Mouse (Mus musculus): ENCODE results near the gene Cfap54. TPM values are rescaled to one million over a fixed set of nuclear protein-coding genes. Genes with fewer than 3 reads are reported as not detected.

The Cfap54 gene
- polyA plus RNA-seq (2015; fragmentation: Nextera tagmentation; extraction: Ambion mirVana), result 0.52 and 0.80 TPM in 2 replicates

DNA sequence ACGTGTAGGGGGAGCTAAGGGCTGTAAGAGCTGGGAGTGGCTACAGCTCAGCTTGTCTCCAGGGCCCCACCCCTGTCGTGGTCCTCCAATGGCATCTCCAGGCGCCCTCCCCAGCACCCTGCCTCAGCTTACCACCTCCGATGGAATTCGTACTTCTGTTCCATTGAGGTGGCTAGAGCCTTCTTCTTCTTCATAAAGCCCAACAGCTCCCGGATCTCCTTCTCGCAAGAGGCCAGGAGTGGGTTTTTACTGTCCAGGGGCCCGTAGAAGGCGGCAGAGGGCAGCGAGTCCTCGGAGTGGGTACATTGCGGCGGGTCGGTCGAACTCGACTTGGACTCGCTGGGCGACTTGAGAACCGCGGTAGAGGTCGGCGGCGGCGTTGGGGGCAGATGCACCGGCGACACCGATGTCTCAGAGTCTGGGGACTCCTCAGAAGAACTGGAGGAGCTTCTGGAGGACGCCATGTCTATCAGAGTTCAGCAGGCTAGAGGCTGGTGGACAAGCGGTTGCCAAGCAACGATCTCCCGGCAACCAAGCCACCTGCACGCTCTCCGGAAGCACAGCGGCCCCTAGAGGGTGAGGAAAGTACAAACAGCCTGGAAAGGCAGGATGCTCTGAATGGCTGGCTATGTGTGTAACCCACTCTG is at the start of gene Cfap54:
Gene Cfap54 (minus strand): TSS at position 486 of the 647 bp plus-strand sequence.
- Histone ChIP-seq H3K4me3 (replicated peaks; ENCODE audit: low read depth, low read length) (peak within 1 kb of the TSS; percentile 49), H3K4me2 (ENCODE audit: low read length) (peak within 1 kb of the TSS; percentile 69), H3K4me1 (replicated peaks; ENCODE audit: insufficient read depth, low read length) (no peaks in the 10 kb centered on the region), H3K27ac (no peak within 1 kb of the TSS), H3K36me3 (ENCODE audit: insufficient read depth, low read length) (no peaks in the 10 kb centered on the region), H3K9ac (ENCODE audit: low read depth, low read length) (no peak within 1 kb of the TSS), H3K27me3 (ENCODE audit: insufficient read depth, low read length) (no peaks in the 10 kb centered on the region), H3K9me3 (replicated peaks; ENCODE audit: low read length) (no peaks in the 10 kb centered on the region)
- ATAC-seq (replicated peaks; ENCODE audit: low FRiP score, low read depth), result peak; percentile 89
- WGBS, result 1% methylated on average over 34 of the region's 34 CpGs
- peak; percentile 95 for TF ChIP-seq CTCF (IDR thresholded peaks at IDR 0.05; ENCODE audit: low read depth)
- DNase-seq (ENCODE audit: low spot score), result peak; percentile 94

DNA sequence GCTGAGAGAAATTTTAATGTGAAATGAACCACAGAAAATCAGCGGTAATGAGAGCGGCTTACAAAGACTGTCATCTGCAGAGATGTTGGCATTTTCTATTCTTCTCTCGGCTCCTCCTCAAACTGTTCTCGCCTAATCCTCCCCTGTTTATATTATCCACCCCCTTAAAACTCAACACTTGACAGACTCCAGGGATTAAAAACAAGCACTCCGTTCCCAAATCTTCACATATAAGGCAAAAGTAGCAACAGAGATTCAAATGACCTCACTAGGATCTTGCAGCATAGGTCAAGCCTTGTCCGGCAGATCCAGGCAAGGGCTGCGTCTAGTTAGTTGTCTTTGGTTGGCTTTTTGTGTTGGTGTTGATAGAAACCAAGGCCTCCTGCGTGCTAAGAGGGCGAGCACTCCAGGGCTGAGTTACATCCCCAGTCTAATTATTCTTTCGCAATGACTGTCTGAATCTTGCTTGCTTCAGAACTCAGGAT is 49.1 kb upstream of the Cfap54 start:
- no peak overlapping the region for H3K9ac ChIP-seq (ENCODE audit: low read depth, low read length)
- H3K4me3 ChIP-seq (replicated peaks; ENCODE audit: low read depth, low read length), result no peak overlapping the region
- H3K36me3 ChIP-seq (ENCODE audit: insufficient read depth, low read length), result no peaks in the 10 kb centered on the region
- no peaks in the 10 kb centered on the region for H3K27me3 ChIP-seq (ENCODE audit: insufficient read depth, low read length)
- H3K4me2 ChIP-seq (ENCODE audit: low read length), result no peak overlapping the region
- ATAC-seq (replicated peaks; ENCODE audit: low FRiP score, low read depth) (no peak), DNase-seq (ENCODE audit: low spot score) (no peak)
- WGBS, result 79% methylated on average over 10 of the region's 10 CpGs
- no peaks in the 10 kb centered on the region for H3K9me3 ChIP-seq (replicated peaks; ENCODE audit: low read length)
- H3K27ac ChIP-seq, result no peak overlapping the region
- no peak for TF ChIP-seq CTCF (IDR thresholded peaks at IDR 0.05; ENCODE audit: low read depth)
- no peaks in the 10 kb centered on the region for H3K4me1 ChIP-seq (replicated peaks; ENCODE audit: insufficient read depth, low read length)

DNA sequence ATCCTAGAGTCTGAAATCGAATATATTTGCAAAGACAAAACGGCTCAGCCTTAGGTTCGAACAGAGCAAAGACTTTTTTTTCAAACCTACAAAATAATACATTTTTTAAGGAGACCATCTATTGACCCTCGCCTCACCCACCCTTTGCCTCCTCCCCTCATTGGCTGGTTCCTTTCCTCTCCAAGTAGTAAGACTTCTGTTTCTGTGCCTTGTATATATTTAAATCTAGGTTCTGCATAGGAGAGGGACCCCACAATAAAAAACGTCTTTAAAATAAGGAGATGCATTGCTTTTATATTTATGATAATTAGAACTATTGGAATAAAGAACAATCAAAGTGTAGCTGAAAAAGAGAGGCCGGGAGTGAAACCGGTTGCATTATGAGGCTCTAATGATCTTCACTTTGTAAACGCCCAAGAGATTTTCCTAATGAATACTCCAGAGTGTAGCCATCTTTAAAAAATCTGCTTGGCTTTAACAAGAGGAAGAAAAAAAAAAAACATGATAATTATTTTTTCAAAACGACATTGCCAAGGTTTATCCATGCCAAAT is 48.6 kb upstream of the Cfap54 start:
- Histone ChIP-seq H3K36me3 (ENCODE audit: insufficient read depth, low read length) (no peaks in the 10 kb centered on the region), H3K27me3 (ENCODE audit: insufficient read depth, low read length) (no peaks in the 10 kb centered on the region), H3K9me3 (replicated peaks; ENCODE audit: low read length) (no peaks in the 10 kb centered on the region), H3K9ac (ENCODE audit: low read depth, low read length) (no peak overlapping the region), H3K4me3 (replicated peaks; ENCODE audit: low read depth, low read length) (no peak overlapping the region), H3K27ac (no peak overlapping the region), H3K4me2 (ENCODE audit: low read length) (no peak overlapping the region), H3K4me1 (replicated peaks; ENCODE audit: insufficient read depth, low read length) (no peaks in the 10 kb centered on the region)
- no peak for TF ChIP-seq CTCF (IDR thresholded peaks at IDR 0.05; ENCODE audit: low read depth)
- no peak for ATAC-seq (replicated peaks; ENCODE audit: low FRiP score, low read depth)
- DNase-seq (ENCODE audit: low spot score), result no peak
- 78% methylated on average over 9 of the region's 9 CpGs for WGBS

DNA sequence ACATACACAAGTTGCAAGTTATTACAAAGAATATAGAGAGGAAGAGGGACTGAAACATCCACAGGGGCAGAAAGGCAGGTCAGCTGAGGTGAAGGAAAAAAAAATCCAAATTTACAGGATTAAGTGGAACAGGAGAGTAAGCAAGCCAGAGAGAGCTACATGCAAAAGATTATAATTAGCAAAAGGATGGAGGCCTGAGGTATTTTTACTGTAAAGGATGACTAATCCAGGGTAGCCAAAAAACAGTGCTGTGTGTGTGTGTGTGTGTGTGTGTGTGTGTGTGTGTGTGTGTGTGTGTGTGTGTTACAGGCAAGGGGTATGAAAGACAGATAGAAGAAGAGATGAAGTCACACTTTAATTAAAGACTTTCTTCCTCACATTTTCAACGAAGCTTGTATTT is 47.9 kb upstream of the Cfap54 start:
- ATAC-seq (replicated peaks; ENCODE audit: low FRiP score, low read depth) (no peak), DNase-seq (ENCODE audit: low spot score) (no peak)
- no peak overlapping the region for H3K4me2 ChIP-seq (ENCODE audit: low read length)
- H3K9ac ChIP-seq (ENCODE audit: low read depth, low read length), result no peak overlapping the region
- H3K27ac ChIP-seq, result no peak overlapping the region
- no peaks in the 10 kb centered on the region for H3K9me3 ChIP-seq (replicated peaks; ENCODE audit: low read length)
- WGBS, result 73% methylated on average over 1 of the region's 1 CpGs
- no peaks in the 10 kb centered on the region for H3K4me1 ChIP-seq (replicated peaks; ENCODE audit: insufficient read depth, low read length)
- H3K4me3 ChIP-seq (replicated peaks; ENCODE audit: low read depth, low read length), result no peak overlapping the region
- no peaks in the 10 kb centered on the region for H3K36me3 ChIP-seq (ENCODE audit: insufficient read depth, low read length)
- H3K27me3 ChIP-seq (ENCODE audit: insufficient read depth, low read length), result no peaks in the 10 kb centered on the region
- TF ChIP-seq CTCF (IDR thresholded peaks at IDR 0.05; ENCODE audit: low read depth), result no peak

DNA sequence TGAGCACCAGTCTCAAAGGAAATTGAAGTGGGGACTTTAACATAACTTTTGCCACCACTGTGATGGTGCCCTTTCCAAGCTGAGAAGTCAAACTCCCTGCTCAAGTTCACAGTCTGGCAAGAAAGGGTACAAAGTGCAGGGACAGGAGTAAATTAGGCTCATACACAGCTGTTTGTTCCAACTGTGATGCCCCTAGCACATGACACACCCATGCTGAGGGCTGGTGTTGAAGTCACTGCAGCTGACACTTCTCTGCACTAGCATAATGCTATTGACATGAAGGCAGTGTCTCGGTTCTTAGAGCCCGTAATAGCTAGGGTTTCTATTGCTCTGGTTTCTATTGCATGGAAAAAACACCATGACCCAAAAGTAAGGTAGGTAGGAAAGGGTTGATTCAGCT is 47.1 kb upstream of the Cfap54 start:
- ATAC-seq (replicated peaks; ENCODE audit: low FRiP score, low read depth) (no peak), DNase-seq (ENCODE audit: low spot score) (no peak)
- Histone ChIP-seq H3K4me2 (ENCODE audit: low read length) (no peak overlapping the region), H3K9me3 (replicated peaks; ENCODE audit: low read length) (no peaks in the 10 kb centered on the region), H3K27ac (no peak overlapping the region), H3K4me1 (replicated peaks; ENCODE audit: insufficient read depth, low read length) (no peaks in the 10 kb centered on the region), H3K36me3 (ENCODE audit: insufficient read depth, low read length) (no peaks in the 10 kb centered on the region), H3K27me3 (ENCODE audit: insufficient read depth, low read length) (no peaks in the 10 kb centered on the region), H3K4me3 (replicated peaks; ENCODE audit: low read depth, low read length) (no peak overlapping the region), H3K9ac (ENCODE audit: low read depth, low read length) (no peak overlapping the region)
- 85% methylated on average over 2 of the region's 2 CpGs for WGBS
- TF ChIP-seq CTCF (IDR thresholded peaks at IDR 0.05; ENCODE audit: low read depth), result no peak

DNA sequence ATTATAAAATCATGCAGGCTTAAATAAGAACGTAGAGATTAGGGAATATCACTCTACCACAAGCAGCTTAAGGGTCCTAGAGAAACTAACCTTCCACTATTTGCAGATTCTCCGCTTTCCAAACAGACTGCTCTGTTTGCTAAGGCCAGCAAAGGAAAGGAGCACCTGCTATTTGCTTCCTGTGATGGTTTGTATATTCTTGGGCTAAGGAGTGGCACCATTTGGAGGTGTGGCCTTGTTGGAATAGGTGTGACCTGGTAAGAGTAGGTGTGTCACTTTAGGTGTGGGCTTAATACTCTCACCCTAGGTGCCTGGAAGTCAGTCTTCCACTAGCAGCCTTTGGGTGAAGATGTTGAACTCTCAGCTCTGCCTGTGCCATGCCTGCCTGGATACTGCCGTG is 44.6 kb upstream of the Cfap54 start:
- no peaks in the 10 kb centered on the region for H3K9me3 ChIP-seq (replicated peaks; ENCODE audit: low read length)
- WGBS, result 79% methylated on average over 3 of the region's 3 CpGs
- no peak overlapping the region for H3K27ac ChIP-seq
- TF ChIP-seq CTCF (IDR thresholded peaks at IDR 0.05; ENCODE audit: low read depth), result no peak
- H3K9ac ChIP-seq (ENCODE audit: low read depth, low read length), result no peak overlapping the region
- no peaks in the 10 kb centered on the region for H3K4me1 ChIP-seq (replicated peaks; ENCODE audit: insufficient read depth, low read length)
- DNase-seq (ENCODE audit: low spot score) (no peak), ATAC-seq (replicated peaks; ENCODE audit: low FRiP score, low read depth) (no peak)
- no peaks in the 10 kb centered on the region for H3K27me3 ChIP-seq (ENCODE audit: insufficient read depth, low read length)
- no peaks in the 10 kb centered on the region for H3K36me3 ChIP-seq (ENCODE audit: insufficient read depth, low read length)
- H3K4me2 ChIP-seq (ENCODE audit: low read length), result no peak overlapping the region
- H3K4me3 ChIP-seq (replicated peaks; ENCODE audit: low read depth, low read length), result no peak overlapping the region
